Mouse (Mus musculus) spleen, adult 2 months (tissue): ENCODE measurements around the gene Dlgap3.

Source experiments
- CTCF ChIP-seq: fragments of 200-500 bp; IDR thresholded peaks from 2 replicates; pipeline ENCODE4 v1.5.1; 2011; ENCODE audit warnings: mild to moderate bottlenecking, inconsistent platforms; ENCODE audit not compliant: insufficient read depth, insufficient read length, insufficient replicate concordance; ENCODE audit errors: extremely low read depth
- POLR2A ChIP-seq: fragments of 200-500 bp; IDR thresholded peaks from 2 replicates; pipeline ENCODE4 v1.6.1; 2011; ENCODE audit warnings: low read depth, low read length, inconsistent platforms

DNA sequence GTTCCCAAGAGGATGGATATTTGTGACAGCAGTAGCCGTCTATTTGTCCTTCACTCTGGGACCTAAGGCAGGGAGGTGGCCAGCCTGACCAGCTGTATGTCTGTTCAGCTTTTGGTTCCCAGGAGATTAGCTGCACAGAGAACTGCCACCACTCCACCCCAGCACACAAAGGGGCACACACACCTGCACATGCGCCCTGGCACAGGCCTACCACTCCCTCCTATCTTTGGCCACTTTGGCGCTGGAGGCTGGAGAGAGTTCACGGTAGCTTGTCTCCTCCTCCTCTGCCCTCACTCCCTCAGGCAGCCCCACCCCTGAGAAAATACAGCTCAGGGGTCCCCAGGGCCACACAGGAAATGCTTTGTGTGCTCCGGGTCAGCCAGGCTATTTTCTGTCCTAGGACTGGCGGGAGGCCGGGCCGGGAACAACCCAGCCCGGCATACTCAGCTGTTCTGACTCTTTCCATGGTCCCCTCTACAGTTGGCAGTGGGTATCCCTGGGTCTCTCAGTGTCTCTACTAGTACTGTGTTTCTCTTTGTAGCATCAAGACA lies 109.5 kb downstream of the Dlgap3 start:
- TF ChIP-seq POLR2A (no peak), CTCF (no peak)
